8 mouse cellular contexts compared by ENCODE assay signal in genomic region chr17:87613355-87614283, GRCm38 (mm10). TPM values are rescaled to one million over a fixed set of nuclear protein-coding genes. Genes with fewer than 3 reads are reported as not detected.
DNase-seq lines count a peak whose midpoint lies in the region; ATAC-seq lines count a peak whose summit lies in the region.

No protein-coding gene starts in this region.

- peak overlapping the region; percentile 94 for H3K27ac ChIP-seq in intestine, embryonic 14.5 days (ENCODE audit: low read depth)

- peak; percentile 98 for ATAC-seq in common myeloid progenitor, adult 5-6 weeks (replicated peaks; ENCODE audit: low read depth, poor library complexity, severe bottlenecking)
- ATAC-seq in intestine, embryonic 14.5 days (replicated peaks; ENCODE audit: low FRiP score, low TSS enrichment, low read depth): peak; percentile 89
- ATAC-seq in megakaryocyte, adult 5-6 weeks (ENCODE audit: poor library complexity, severe bottlenecking): peak; percentile 62

- peak overlapping the region; percentile 63 for H3K4me2 ChIP-seq in intestine, embryonic 14.5 days (ENCODE audit: low read length)

- no peaks in the 10 kb centered on the region for H3K9me3 ChIP-seq in intestine, embryonic 14.5 days (ENCODE audit: control insufficient read depth, low read length)

- intact Hi-C loops in left cerebral cortex, postnatal 14 days (cut with DNase I): no loop called here

- peak overlapping the region; percentile 58 for H3K9ac ChIP-seq in intestine, embryonic 14.5 days (ENCODE audit: low read length)

- peak; percentile 83 for DNase-seq in adrenal gland, postnatal 14 days
- DNase-seq in gastrocnemius, postnatal 25 days: peak; percentile 54
- DNase-seq in intestine, embryonic 14.5 days (ENCODE audit: low spot score): peak; percentile 90
- peak; percentile 28 to 57 for DNase-seq in left cerebral cortex, postnatal 14 days (ENCODE audit: low spot score in 2 of 2)
- DNase-seq in skeletal muscle tissue, adult 2 months (ENCODE audit: low read depth, low spot score): peak; percentile 37
- no peak for DNase-seq in B cell, adult 2 months

- H3K4me1 ChIP-seq in intestine, embryonic 14.5 days (replicated peaks; ENCODE audit: control insufficient read depth, insufficient read depth, low read length): peaks cover 5% of the 10 kb centered on the region; the same call in 1 of the 2 replicates

- peak overlapping the region; percentile 38 for H3K4me3 ChIP-seq in intestine, embryonic 14.5 days (ENCODE audit: low read depth, low read length)

- 4% methylated on average over 24 of the region's 24 CpGs for WGBS in intestine, embryonic 14.5 days

- H3K36me3 ChIP-seq in intestine, embryonic 14.5 days (ENCODE audit: control insufficient read depth, insufficient read depth, low read length): no peaks in the 10 kb centered on the region

- no peaks in the 10 kb centered on the region for H3K27me3 ChIP-seq in intestine, embryonic 14.5 days (replicated peaks; ENCODE audit: control insufficient read depth, insufficient read depth, low read length)

RNA-seq across cellular contexts. Expression of gene Epcam, which starts 22.2 kb away (rescaled TPM):
- total RNA-seq in adrenal gland, postnatal 14 days (2021): 0.41 TPM in 1 of 2 replicates, not detected in the other
- total RNA-seq in common myeloid progenitor, adult 5-6 weeks (2017): not detected in 2 replicates
- total RNA-seq in gastrocnemius, postnatal 25 days (2021): not detected
- polyA plus RNA-seq in intestine, embryonic 14.5 days (2014; fragmentation: Nextera tagmentation; extraction: Ambion mirVana): 792 and 803 TPM in 2 replicates
- total RNA-seq in left cerebral cortex, postnatal 14 days (2021): under 1 TPM; 0.20 to 0.57 TPM
- total RNA-seq in megakaryocyte, adult 5-6 weeks (2015): 0.50 TPM in 1 of 2 replicates, not detected in the other
- total RNA-seq in megakaryocyte, adult 5-6 weeks (2017): 1.1 TPM in 1 of 2 replicates, not detected in the other

RNA-seq across cellular contexts. Expression of gene Msh2, which starts 58.5 kb away (rescaled TPM):
- 24.3 and 24.6 TPM in 2 replicates for total RNA-seq in adrenal gland, postnatal 14 days (2021)
- 124 and 131 TPM in 2 replicates for total RNA-seq in common myeloid progenitor, adult 5-6 weeks (2017)
- total RNA-seq in gastrocnemius, postnatal 25 days (2021): 1 to 10 TPM; 7.8 to 9.5 TPM
- polyA plus RNA-seq in intestine, embryonic 14.5 days (2014; fragmentation: Nextera tagmentation; extraction: Ambion mirVana): 57.9 and 64.1 TPM in 2 replicates
- total RNA-seq in left cerebral cortex, postnatal 14 days (2021): 10 to 100 TPM; 29.8 to 31.2 TPM
- 13.4 and 15.6 TPM in 2 replicates for total RNA-seq in megakaryocyte, adult 5-6 weeks (2015)
- 30.6 and 31.6 TPM in 2 replicates for total RNA-seq in megakaryocyte, adult 5-6 weeks (2017)

Comparison
In these comparisons a context has a peak if more than half of its experiments do, and no peak if none do; other contexts are left out.
1. DNase-seq: peak in adrenal gland, postnatal 14 days (single experiment), gastrocnemius, postnatal 25 days (single experiment), intestine, embryonic 14.5 days (single experiment), left cerebral cortex, postnatal 14 days (2 of 2) and skeletal muscle tissue, adult 2 months (single experiment); none in B cell, adult 2 months (0 of 2).
2. Peak in every context shown above with its lines, with median percentiles within 50 percentile points of each other: ATAC-seq.